Mouse (Mus musculus) hindbrain, embryonic 16.5 days (tissue): ENCODE measurements at regions not wholly inside any gene's neighbourhood (a gene's known extent, or its start where the extent isn't known, plus 50 kb on each side); places are given as distances from the start of the nearest gene placed in this dataset.
"Not testable (repeated sequence)": the region's sequence is repeated elsewhere in the genome, so short reads cannot be mapped to it uniquely, and the experiment has no call there.

Source experiments
- ATAC-seq: fragments of 200-750 bp; cut with Nextera tagmentation; 2 replicates; pipeline ENCODE4 v1.8.0; 2017; ENCODE audit warnings: moderate TSS enrichment, moderate library complexity
- H3K27ac ChIP-seq: fragments of 300-500 bp; sonication (generic); 2 replicates; pipeline ENCODE4 v1.5.1; 2014; ENCODE audit warnings: low read depth, mild to moderate bottlenecking, control low read depth, low read length, moderate library complexity
- H3K27me3 ChIP-seq: fragments of 300-500 bp; sonication (generic); replicated peaks from 2 replicates; pipeline ENCODE4 v1.6.1; 2014; ENCODE audit warnings: low read length; ENCODE audit not compliant: control insufficient read depth, insufficient read depth
- H3K36me3 ChIP-seq: fragments of 300-500 bp; sonication (generic); 2 replicates; pipeline ENCODE4 v1.6.1; 2014; ENCODE audit warnings: mild to moderate bottlenecking, low read length, moderate library complexity, mixed read lengths; ENCODE audit not compliant: control insufficient read depth, insufficient read depth
- H3K4me1 ChIP-seq: fragments of 300-500 bp; sonication (generic); 2 replicates; pipeline ENCODE4 v1.6.1; 2014; ENCODE audit warnings: low read depth, low read length; ENCODE audit not compliant: control insufficient read depth, insufficient read depth
- H3K4me2 ChIP-seq: fragments of 300-500 bp; sonication (generic); 2 replicates; pipeline ENCODE4 v1.6.1; 2014; ENCODE audit warnings: mild to moderate bottlenecking, low read length, control low read depth, moderate library complexity
- H3K4me3 ChIP-seq: fragments of 300-500 bp; sonication (generic); 2 replicates; pipeline ENCODE4 v1.5.1; 2014; ENCODE audit warnings: mild to moderate bottlenecking, low read length, control low read depth, moderate library complexity
- H3K9ac ChIP-seq: fragments of 300-500 bp; sonication (generic); 2 replicates; pipeline ENCODE4 v1.6.1; 2014; ENCODE audit warnings: low read depth, mild to moderate bottlenecking, control low read depth, low read length, moderate library complexity
- H3K9me3 ChIP-seq: fragments of 300-500 bp; sonication (generic); 2 replicates; pipeline ENCODE4 v1.6.1; 2014; ENCODE audit warnings: mild to moderate bottlenecking, low read length, moderate library complexity; ENCODE audit not compliant: control insufficient read depth
- WGBS: fragments of 180-500 bp; shearing (Covaris S2); extraction: QIAGEN DNeasy Blood & Tissue Kit; methylation state at CpG from one replicate; pipeline ENCODE4 v1.1.7; 2014; 5-methylcytosine and 5-hydroxymethylcytosine counted together

DNA sequence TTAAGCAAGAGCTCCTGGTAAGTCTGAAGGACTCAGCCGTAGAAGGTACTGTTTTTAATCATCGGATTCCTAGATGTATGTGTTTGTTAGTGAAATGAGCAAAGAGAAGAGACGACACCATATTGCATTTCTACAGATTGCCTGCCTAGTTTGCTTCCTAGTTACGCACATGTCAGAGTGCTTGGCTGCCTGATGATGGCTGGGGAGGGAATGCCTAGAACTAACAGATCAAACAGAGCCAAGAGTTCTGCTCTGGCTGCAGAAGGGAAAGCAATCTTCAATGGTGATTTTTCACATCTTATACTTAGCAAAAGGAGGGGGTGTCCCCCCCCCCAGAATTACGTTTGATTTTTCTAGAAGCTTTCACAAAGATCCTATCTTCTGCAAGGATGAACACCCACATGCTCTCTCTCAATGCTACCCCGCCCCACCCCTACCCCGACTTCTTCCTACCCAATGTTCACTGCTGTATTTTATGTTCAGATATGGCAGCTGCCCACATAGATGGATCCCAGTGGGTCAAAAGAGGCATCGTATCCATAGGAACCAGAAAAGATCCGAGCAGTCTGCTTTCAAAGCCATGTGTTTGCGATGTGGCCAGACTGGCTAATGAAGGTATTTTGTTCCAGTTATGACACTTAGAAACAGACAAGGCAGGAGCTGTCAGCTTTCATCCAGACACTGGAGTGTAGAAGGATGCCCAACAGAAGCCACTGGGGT is 228.1 kb downstream of the Enc1 start:
- WGBS: 53% methylated on average over 10 of the region's 10 CpGs
- peak; percentile 80 for ATAC-seq
- H3K4me3 ChIP-seq: no peak overlapping the region
- no peak overlapping the region for H3K27ac ChIP-seq
- peaks cover 10% of the 10 kb centered on the region for H3K4me1 ChIP-seq
- H3K9me3 ChIP-seq: no peaks in the 10 kb centered on the region
- no peak overlapping the region; the same call in 1 of the 2 replicates for H3K9ac ChIP-seq
- no peak overlapping the region for H3K4me2 ChIP-seq
- no peaks in the 10 kb centered on the region for H3K36me3 ChIP-seq
- H3K27me3 ChIP-seq: no peaks in the 10 kb centered on the region

DNA sequence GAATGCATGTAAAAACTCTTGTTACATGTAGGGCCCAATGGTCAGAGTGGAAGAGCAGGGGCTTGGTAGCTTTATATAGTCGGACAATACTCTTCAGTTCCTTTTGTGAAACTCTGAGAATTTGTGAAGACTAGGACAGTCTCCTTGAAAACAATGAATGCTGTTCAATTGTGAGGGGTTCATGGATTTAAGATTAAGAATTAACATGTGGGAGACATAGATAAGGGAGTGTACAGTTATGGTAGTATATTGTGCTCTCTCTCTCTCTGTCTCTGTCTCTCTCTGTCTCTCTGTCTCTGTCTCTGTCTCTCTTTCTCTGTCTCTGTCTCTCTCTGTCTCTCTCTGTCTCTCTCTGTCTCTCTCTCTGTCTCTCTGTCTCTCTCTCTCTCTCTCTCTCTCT is 225.7 kb downstream of the Enc1 start:
- not testable (repeated sequence) for H3K36me3 ChIP-seq, H3K9ac ChIP-seq, H3K4me3 ChIP-seq, ATAC-seq, H3K9me3 ChIP-seq, H3K27me3 ChIP-seq, H3K27ac ChIP-seq, H3K4me2 ChIP-seq
- 80% methylated on average over 1 of the region's 1 CpGs for WGBS
- H3K4me1 ChIP-seq: peaks cover 10% of the 10 kb centered on the region

DNA sequence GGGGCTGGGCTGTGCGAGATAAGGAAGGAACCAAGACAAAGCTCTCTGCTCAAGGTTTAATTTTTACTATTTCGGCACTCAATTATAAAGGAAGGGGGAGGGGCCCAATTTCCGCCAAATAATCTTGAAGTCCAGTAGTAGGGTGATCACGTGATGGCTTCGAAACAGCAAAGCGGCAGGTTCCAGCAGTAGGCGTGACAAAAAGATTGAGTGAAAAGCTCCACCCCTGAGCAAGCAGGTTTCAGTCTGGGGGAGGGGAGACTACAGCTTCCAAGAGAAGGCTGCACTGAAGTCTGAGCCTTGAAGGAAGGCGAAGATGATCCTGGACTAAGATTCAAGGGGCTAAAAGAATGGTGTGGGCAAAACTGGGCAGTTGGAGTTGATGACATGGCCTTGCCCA is 222.9 kb downstream of the Enc1 start:
- no peaks in the 10 kb centered on the region for H3K4me1 ChIP-seq
- no peaks in the 10 kb centered on the region for H3K36me3 ChIP-seq
- no peak overlapping the region for H3K4me3 ChIP-seq
- H3K9me3 ChIP-seq: no peaks in the 10 kb centered on the region
- no peak overlapping the region for H3K27ac ChIP-seq
- WGBS: 94% methylated on average over 7 of the region's 8 CpGs
- no peak overlapping the region for H3K9ac ChIP-seq
- H3K27me3 ChIP-seq: no peaks in the 10 kb centered on the region
- no peak overlapping the region for H3K4me2 ChIP-seq
- ATAC-seq: no peak

DNA sequence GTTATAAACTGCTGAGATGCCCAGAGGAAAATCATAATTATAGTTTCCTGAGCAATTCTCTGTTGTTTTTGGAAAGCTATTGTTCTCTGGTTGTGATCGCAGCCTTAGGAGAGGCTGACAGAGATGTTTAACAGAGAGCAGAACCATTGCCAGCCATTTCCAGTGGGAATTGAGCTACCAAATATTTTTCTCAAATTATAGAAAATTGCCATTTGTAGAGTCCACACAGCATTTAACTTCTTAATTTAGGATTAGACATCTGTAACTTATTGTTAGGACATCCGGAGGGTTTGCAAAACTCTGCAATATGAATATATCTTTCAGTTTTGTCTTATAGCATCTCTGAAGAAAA is 222.0 kb downstream of the Enc1 start:
- Histone ChIP-seq H3K36me3 (no peaks in the 10 kb centered on the region), H3K4me3 (no peak overlapping the region), H3K9me3 (no peaks in the 10 kb centered on the region), H3K27me3 (no peaks in the 10 kb centered on the region), H3K27ac (no peak overlapping the region), H3K4me2 (no peak overlapping the region), H3K9ac (no peak overlapping the region), H3K4me1 (no peaks in the 10 kb centered on the region)
- ATAC-seq: no peak
- WGBS: 70% methylated on average over 2 of the region's 2 CpGs

DNA sequence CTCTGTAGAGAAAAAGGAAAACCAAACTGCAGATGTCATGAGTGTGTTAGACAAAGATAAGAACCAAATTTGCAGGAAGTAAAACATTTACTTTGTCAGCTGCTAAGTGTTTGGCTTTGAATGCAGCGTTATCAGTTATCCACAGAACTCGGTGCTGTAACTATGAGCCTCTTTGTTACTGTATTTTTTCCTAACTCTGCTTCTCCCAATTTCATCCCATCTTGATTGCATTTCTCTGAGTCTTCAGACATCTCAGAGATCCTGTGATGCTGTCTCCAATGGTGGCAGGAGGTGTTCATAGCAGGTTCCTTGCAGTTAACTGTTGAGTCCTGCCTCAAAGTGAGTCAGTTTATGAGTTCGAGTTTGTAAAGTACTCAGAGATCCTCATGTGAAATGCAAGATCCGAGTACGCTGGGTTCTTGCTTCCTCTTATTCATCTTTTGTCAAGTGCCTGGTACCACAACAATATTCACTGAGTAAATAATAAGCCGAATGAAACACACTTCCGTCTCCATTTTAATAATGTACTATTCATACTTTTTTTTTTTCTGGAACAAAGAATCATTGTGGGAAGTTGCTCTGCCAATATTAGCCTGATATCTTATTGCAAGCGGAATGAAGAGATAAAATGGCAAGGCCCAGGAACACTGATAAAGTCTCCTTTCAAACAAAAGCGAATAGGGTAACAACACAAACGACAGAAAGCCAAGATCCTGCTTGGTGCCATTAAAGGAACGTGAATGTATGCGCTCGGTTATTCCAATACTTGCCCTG is 221.4 kb downstream of the Enc1 start:
- no peaks in the 10 kb centered on the region for H3K9me3 ChIP-seq

DNA sequence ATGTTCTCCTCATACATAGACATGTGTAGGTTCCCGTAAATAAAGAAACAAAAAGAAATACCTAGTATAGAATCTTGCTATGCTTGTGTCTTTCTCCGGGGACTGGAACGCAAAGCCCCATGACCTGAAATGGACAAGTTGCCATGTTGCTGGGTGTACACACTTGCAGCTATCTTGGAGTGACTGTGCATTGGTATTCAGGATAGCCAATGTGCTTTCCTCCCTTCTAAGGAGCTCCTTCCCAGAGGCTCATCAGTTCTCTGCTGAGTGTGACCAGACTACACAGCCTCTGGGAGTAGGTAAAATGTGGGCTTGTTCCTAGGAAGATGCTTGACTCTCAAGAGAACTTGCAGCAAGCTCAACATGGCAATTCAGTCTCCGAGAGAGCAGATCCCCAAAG is 220.3 kb downstream of the Enc1 start:
- 92% methylated on average over 4 of the region's 4 CpGs for WGBS
- Histone ChIP-seq H3K4me2 (no peak overlapping the region), H3K27ac (no peak overlapping the region), H3K4me3 (no peak overlapping the region), H3K27me3 (no peaks in the 10 kb centered on the region), H3K36me3 (no peaks in the 10 kb centered on the region), H3K4me1 (no peaks in the 10 kb centered on the region), H3K9me3 (no peaks in the 10 kb centered on the region), H3K9ac (no peak overlapping the region)
- ATAC-seq: no peak

More for the DNA sequence above, 221.4 kb downstream of the Enc1 start:
- WGBS: 76% methylated on average over 13 of the region's 13 CpGs
- no peak for ATAC-seq
- H3K9ac ChIP-seq: no peak overlapping the region
- H3K27ac ChIP-seq: no peak overlapping the region
- no peak overlapping the region for H3K4me3 ChIP-seq
- H3K27me3 ChIP-seq: no peaks in the 10 kb centered on the region
- no peaks in the 10 kb centered on the region for H3K36me3 ChIP-seq
- no peaks in the 10 kb centered on the region for H3K4me1 ChIP-seq
- H3K4me2 ChIP-seq: no peak overlapping the region

DNA sequence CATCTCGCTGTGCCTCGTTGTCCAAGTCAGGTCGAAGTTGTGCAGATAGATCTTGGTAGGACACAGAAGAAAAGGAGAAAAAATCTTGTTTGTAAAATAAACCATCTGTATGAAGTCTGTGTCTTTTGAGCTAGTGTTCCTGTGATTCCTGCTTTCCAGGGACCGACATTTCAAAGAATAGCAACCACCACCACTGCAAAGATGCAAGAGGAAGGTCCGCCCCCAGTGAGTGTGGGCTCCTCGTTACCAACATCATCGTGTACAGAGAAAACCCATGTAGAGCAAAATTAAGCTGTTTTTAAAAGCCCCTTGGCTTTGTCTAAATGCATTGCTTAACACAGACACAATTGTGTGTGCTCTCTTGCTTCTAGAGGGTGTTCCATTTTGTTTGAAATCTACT is 218.2 kb downstream of the Enc1 start:
- Histone ChIP-seq H3K4me3 (no peak overlapping the region), H3K9me3 (no peaks in the 10 kb centered on the region), H3K4me2 (no peak overlapping the region), H3K36me3 (no peaks in the 10 kb centered on the region), H3K27me3 (no peaks in the 10 kb centered on the region), H3K4me1 (no peaks in the 10 kb centered on the region), H3K27ac (no peak overlapping the region), H3K9ac (no peak overlapping the region)
- 89% methylated on average over 7 of the region's 7 CpGs for WGBS
- ATAC-seq: no peak

DNA sequence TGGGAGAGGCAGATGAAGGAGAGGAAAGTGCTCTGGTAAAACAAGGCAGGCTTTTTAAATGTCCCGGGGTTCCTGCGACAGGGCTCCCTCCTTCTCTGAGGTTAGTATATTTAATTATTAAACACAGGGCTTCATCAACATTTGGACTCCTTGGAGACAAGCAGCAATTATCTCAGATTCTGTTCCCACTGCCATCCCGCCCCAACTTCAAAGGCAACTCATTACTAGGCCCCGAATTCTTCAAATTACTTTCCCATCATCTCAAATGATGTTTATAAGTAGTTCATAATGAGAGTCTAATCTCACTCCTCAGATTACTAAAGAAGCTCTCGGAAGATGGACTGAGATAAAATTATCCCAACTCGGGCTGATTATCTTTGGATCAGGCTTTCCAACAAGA is 215.1 kb downstream of the Enc1 start:
- 48% methylated on average over 6 of the region's 6 CpGs for WGBS
- no peaks in the 10 kb centered on the region for H3K27me3 ChIP-seq
- H3K9ac ChIP-seq: no peak overlapping the region
- H3K4me1 ChIP-seq: no peaks in the 10 kb centered on the region
- H3K9me3 ChIP-seq: no peaks in the 10 kb centered on the region
- no peaks in the 10 kb centered on the region for H3K36me3 ChIP-seq
- H3K4me3 ChIP-seq: no peak overlapping the region
- no peak overlapping the region for H3K4me2 ChIP-seq
- no peak overlapping the region for H3K27ac ChIP-seq
- no peak for ATAC-seq

DNA sequence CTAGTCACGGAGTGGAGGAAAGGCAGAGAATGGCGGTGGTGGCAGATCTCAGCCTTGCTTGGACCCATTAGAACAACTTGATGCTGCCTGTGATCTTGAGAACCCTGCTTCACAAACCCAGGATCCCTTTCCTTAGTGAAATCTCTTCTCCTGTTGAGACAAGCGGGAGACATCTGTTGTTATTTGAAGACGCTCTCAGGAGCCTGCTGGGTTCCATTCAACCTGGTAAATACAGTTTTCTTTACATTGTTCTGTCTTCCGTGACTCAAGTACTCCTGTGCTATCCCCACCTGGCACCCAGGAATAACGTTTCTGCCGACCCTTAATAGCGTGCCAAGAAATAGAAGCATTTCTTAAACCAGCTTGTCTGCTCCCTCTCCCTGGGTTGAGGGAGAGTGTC is 213.8 kb downstream of the Enc1 start:
- no peaks in the 10 kb centered on the region for H3K4me1 ChIP-seq
- no peak overlapping the region for H3K4me2 ChIP-seq
- H3K9me3 ChIP-seq: no peaks in the 10 kb centered on the region
- no peaks in the 10 kb centered on the region for H3K27me3 ChIP-seq
- no peak overlapping the region for H3K27ac ChIP-seq
- no peak overlapping the region for H3K9ac ChIP-seq
- H3K36me3 ChIP-seq: no peaks in the 10 kb centered on the region
- 70% methylated on average over 8 of the region's 8 CpGs for WGBS
- no peak overlapping the region for H3K4me3 ChIP-seq
- no peak for ATAC-seq
